In genomic region chr6:85224442-85224891, GRCm38 (mm10) we compare ENCODE assay signal across 11 mouse cellular contexts. TPM values are rescaled to one million over a fixed set of nuclear protein-coding genes. Genes with fewer than 3 reads are reported as not detected.
DNase-seq lines count a peak whose midpoint lies in the region; ATAC-seq and TF ChIP-seq lines count a peak whose summit lies in the region.
"Had no signal": no experiment of that assay in that cellular context is flagged by ENCODE, and none has a peak within 500 bp of the region (broad histone marks: within the 10 kb centered on the region; RNA-seq: fewer than 3 reads in every experiment).

No protein-coding gene starts in this region.

- H3K27ac ChIP-seq in hindbrain, embryonic 15.5 days (replicated peaks) = no peak overlapping the region
- H3K27ac ChIP-seq in hindbrain, postnatal 0 days = no peak overlapping the region
- H3K27ac ChIP-seq in forebrain, embryonic 11.5 days (ENCODE audit: low read depth, low read length) = no peak overlapping the region
- H3K27ac ChIP-seq: liver, embryonic 15.5 days had no signal

- no peak for TF ChIP-seq CTCF in hindbrain, postnatal 0 days (IDR thresholded peaks at IDR 0.05; ENCODE audit: low read depth)

- H3K9me3 ChIP-seq in hindbrain, embryonic 15.5 days = no peaks in the 10 kb centered on the region
- no peaks in the 10 kb centered on the region for H3K9me3 ChIP-seq in hindbrain, postnatal 0 days (ENCODE audit: low read length)
- H3K9me3 ChIP-seq in forebrain, embryonic 11.5 days (ENCODE audit: control insufficient read depth, low read length) = no peaks in the 10 kb centered on the region; the same call in 1 of the 2 replicates
- H3K9me3 ChIP-seq: liver, embryonic 15.5 days had no signal

- H3K36me3 ChIP-seq in hindbrain, embryonic 15.5 days = no peaks in the 10 kb centered on the region
- H3K36me3 ChIP-seq in hindbrain, postnatal 0 days (ENCODE audit: insufficient read depth, low read length) = no peaks in the 10 kb centered on the region
- no peaks in the 10 kb centered on the region for H3K36me3 ChIP-seq in forebrain, embryonic 11.5 days (ENCODE audit: control insufficient read depth, insufficient read depth, low read length)
- H3K36me3 ChIP-seq: liver, embryonic 15.5 days had no signal

- 18% methylated on average over 15 of the region's 15 CpGs for WGBS in hindbrain, embryonic 15.5 days
- 26% methylated on average over 15 of the region's 15 CpGs for WGBS in hindbrain, postnatal 0 days
- 20% methylated on average over 15 of the region's 15 CpGs for WGBS in forebrain, embryonic 11.5 days

- no peaks in the 10 kb centered on the region for H3K4me1 ChIP-seq in hindbrain, embryonic 15.5 days (replicated peaks)
- H3K4me1 ChIP-seq in hindbrain, postnatal 0 days (ENCODE audit: insufficient read depth, low read length) = peaks cover 3% of the 10 kb centered on the region; the same call in 1 of the 2 replicates
- peaks cover 14% of the 10 kb centered on the region for H3K4me1 ChIP-seq in forebrain, embryonic 11.5 days (replicated peaks; ENCODE audit: control insufficient read depth, insufficient read depth, low read length)
- H3K4me1 ChIP-seq: liver, embryonic 15.5 days had no signal

- no peak overlapping the region for H3K4me2 ChIP-seq in hindbrain, embryonic 15.5 days
- H3K4me2 ChIP-seq in hindbrain, postnatal 0 days (ENCODE audit: low read depth, low read length) = no peak overlapping the region
- H3K4me2 ChIP-seq in forebrain, embryonic 11.5 days (ENCODE audit: low read depth, low read length, severe bottlenecking) = no peak overlapping the region
- H3K4me2 ChIP-seq: liver, embryonic 15.5 days had no signal

- no peak overlapping the region for H3K4me3 ChIP-seq in hindbrain, embryonic 15.5 days
- H3K4me3 ChIP-seq in hindbrain, postnatal 0 days (ENCODE audit: low read length) = no peak overlapping the region
- no peak overlapping the region for H3K4me3 ChIP-seq in forebrain, embryonic 11.5 days (ENCODE audit: low read depth, low read length)
- H3K4me3 ChIP-seq: liver, embryonic 15.5 days had no signal

- no peak for DNase-seq in hindbrain, postnatal 0 days (ENCODE audit: low spot score)
- DNase-seq in brain, adult 2 months (ENCODE audit: low read depth, low spot score) = peak; percentile 79
- DNase-seq in forebrain, embryonic 11.5 days (ENCODE audit: low spot score) = peak; percentile 69
- peak; percentile 22 for DNase-seq in retina, embryonic 14.5 days (ENCODE audit: low spot score)
- DNase-seq in layer of hippocampus, postnatal 25 days (ENCODE audit: extremely low spot score in 1 of 2, low spot score in 1 of 2) = no peak
- DNase-seq in left cerebral cortex, postnatal 10 days (ENCODE audit: extremely low spot score in 1 of 2, low spot score in 2 of 2) = no peak
- DNase-seq: heart, postnatal 36 days had no signal

- peak; percentile 13; the same call in 1 of the 2 replicates for ATAC-seq in hindbrain, embryonic 15.5 days (ENCODE audit: low FRiP score, low read depth)
- ATAC-seq in hindbrain, postnatal 0 days = no peak
- peak; percentile 26; the same call in 1 of the 2 replicates for ATAC-seq in forebrain, embryonic 11.5 days (replicated peaks; ENCODE audit: low FRiP score)

- 0 out of 2 replicates have a peak, but pooled peaks cover 5% of the 10 kb centered on the region for H3K27me3 ChIP-seq in hindbrain, embryonic 15.5 days
- no peaks in the 10 kb centered on the region for H3K27me3 ChIP-seq in hindbrain, postnatal 0 days (ENCODE audit: insufficient read depth, low read length)
- no peaks in the 10 kb centered on the region for H3K27me3 ChIP-seq in forebrain, embryonic 11.5 days (ENCODE audit: control insufficient read depth, insufficient read depth, low read length)
- H3K27me3 ChIP-seq: liver, embryonic 15.5 days had no signal

- intact Hi-C loops in left cerebral cortex, postnatal 10 days (cut with DNase I) = no loop called here

- H3K9ac ChIP-seq in hindbrain, embryonic 15.5 days = no peak overlapping the region
- H3K9ac ChIP-seq in hindbrain, postnatal 0 days (replicated peaks; ENCODE audit: low read length) = no peak overlapping the region
- H3K9ac ChIP-seq in forebrain, embryonic 11.5 days (ENCODE audit: low read length) = no peak overlapping the region
- H3K9ac ChIP-seq: liver, embryonic 15.5 days had no signal

RNA-seq across cellular contexts. Expression of gene Emx1, which starts 37.2 kb away (rescaled TPM):
- 1.9 TPM in 1 of 2 replicates, not detected in the other for polyA plus RNA-seq in hindbrain, embryonic 15.5 days (2015; fragmentation: Nextera tagmentation; extraction: Ambion mirVana)
- total RNA-seq in hindbrain, postnatal 0 days (2014; rRNA removed) = 0.52 and 0.61 TPM in 2 replicates
- 0.11 TPM in 1 of 2 replicates, not detected in the other for polyA plus RNA-seq in hindbrain, postnatal 0 days (2015; fragmentation: Nextera tagmentation; extraction: Ambion mirVana)
- polyA plus RNA-seq in forebrain, embryonic 11.5 days (2014; fragmentation: Nextera tagmentation; extraction: Ambion mirVana) = 63.5 and 67.2 TPM in 2 replicates
- 10 to 100 TPM; 19.5 to 20.5 TPM for total RNA-seq in layer of hippocampus, postnatal 25 days (2021)
- total RNA-seq in left cerebral cortex, postnatal 10 days (2021) = 10 to 100 TPM; 40.6 to 46.0 TPM
- total RNA-seq: adrenal gland, postnatal 36 days; heart, postnatal 36 days; megakaryocyte-erythroid progenitor cell, adult 5-6 weeks had no signal
- polyA plus RNA-seq: liver, embryonic 15.5 days had no signal

Comparison
In these comparisons a context has a peak if more than half of its experiments do, and no peak if none do; other contexts are left out.
1. DNase-seq: peak in brain, adult 2 months (single experiment), forebrain, embryonic 11.5 days (single experiment) and retina, embryonic 14.5 days (single experiment); none in hindbrain, postnatal 0 days (single experiment), layer of hippocampus, postnatal 25 days (0 of 2) and left cerebral cortex, postnatal 10 days (0 of 2).
2. RNA of gene Emx1, which starts 37.2 kb away (total RNA-seq): 40.6 to 46.0 TPM in left cerebral cortex, postnatal 10 days and 19.5 to 20.5 TPM in layer of hippocampus, postnatal 25 days; 0.52 to 0.61 TPM in hindbrain, postnatal 0 days; every median in the first group is over 10 times any median in the second.